Mouse (Mus musculus): ENCODE measurements around the gene Kcnk3.

Gene Kcnk3

DNA sequence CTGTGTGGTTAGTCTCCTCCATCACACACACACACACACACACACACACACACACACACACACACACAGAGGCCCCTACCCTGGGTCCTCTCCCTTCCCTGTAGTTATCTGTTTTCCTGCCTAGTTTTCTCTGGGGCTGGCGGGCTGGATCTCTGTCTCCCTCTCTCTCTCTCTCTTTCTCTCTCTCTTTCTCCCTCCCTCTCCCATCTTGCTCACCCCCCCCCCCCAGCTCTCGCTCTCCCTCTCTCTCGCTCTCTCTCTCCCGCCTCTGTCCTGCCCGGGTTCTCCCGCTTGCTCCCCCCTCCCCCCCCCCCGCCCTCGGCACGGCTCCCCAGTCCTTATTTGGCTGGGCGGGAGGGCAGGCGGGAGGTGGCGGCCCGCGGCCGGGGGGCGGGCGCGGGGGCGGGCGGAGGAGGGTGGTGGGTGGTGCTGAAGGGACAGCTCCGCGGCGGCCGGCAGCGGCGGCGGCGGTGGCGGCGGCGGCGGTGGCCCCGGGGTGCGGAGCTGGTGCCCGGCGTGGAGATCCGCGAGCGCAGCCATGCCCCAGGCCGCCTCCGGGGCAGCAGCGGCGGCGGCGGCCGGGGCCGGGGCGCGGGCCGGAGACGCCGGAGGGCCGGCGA is at the start of gene Kcnk3:
Kcnk3 (plus strand) TSS at position 490 of the 620 bp plus-strand sequence.
- DNase-seq (ENCODE audit: low read depth, low spot score), result peak; percentile 39

DNA sequence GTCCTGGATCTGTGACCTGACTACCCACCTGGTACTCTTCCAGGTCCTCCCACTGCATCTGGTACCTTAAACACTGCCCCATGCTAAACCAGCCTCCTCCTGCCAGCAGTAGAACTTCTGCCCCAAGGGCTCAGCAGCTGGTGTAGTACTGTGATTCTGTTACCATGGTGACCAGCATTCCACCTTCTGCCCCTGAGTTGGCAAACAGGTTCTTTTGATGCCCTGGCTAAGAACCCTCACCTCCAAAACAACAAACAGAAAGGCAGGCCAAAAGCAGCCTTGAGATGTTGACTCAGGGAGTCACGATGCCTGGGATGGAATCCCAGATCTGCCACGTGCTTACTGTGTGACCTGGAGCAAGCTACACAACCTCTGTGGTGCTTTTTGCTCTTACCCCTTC is 42.3 kb upstream of the Kcnk3 start, which contains the start of gene Cib4:
Cib4 (minus strand) TSS at position 139 of the 400 bp plus-strand sequence.
- no peak for DNase-seq (ENCODE audit: low read depth, low spot score)

DNA sequence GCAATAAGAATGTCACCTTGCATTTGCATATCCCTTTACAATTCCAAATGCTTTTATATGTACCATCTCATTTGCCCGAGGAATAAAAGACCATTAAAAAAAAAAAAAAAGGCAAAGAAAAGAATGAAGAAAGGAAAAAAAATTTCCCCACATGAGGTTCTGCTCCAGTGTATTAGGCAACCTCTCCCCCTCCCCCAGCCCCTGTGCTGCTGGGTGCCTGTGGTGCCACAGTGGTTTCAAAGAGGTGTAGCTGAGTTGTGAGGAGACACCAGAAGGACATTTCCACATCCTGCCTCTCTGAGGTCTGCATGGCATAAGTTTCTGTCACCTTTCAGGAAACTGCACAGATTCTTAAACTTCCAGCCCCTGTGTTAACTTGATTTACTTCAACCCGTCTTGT is 39.3 kb upstream of the Kcnk3 start:
- DNase-seq (ENCODE audit: low read depth, low spot score), result no peak

DNA sequence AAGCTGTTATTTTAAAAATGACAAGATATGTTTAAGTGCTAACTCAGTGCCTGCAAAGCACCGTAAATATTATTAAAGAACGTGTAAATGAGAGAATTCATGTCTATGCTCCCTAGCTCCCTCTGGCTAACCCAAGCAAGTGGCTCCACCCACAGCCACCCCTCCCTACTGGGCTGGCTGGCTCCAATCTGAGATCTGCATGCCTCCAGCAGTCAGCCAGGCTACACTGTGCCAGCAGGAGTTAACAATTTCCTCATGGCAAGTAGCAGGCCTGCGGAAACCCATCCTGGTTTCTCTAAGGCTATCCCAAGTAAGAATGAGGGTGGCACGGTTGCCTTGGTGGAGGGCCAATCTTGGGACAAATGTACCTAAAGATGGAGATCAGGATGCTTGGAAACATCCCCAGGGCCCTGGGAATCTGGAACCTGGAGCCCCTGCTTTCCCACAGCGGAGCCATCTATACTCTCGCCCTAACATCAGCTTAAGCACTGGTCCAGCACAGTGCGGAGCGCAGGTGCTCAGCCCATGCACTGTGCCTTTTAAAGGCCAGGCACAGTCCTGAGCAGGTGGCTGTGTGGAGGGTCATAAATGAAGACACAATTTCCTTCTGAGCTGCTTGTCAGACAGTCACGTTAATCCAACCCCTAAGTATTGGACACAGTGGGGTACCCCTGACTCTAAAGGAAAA is 37.5 kb upstream of the Kcnk3 start:
- DNase-seq (ENCODE audit: low read depth, low spot score), result no peak

DNA sequence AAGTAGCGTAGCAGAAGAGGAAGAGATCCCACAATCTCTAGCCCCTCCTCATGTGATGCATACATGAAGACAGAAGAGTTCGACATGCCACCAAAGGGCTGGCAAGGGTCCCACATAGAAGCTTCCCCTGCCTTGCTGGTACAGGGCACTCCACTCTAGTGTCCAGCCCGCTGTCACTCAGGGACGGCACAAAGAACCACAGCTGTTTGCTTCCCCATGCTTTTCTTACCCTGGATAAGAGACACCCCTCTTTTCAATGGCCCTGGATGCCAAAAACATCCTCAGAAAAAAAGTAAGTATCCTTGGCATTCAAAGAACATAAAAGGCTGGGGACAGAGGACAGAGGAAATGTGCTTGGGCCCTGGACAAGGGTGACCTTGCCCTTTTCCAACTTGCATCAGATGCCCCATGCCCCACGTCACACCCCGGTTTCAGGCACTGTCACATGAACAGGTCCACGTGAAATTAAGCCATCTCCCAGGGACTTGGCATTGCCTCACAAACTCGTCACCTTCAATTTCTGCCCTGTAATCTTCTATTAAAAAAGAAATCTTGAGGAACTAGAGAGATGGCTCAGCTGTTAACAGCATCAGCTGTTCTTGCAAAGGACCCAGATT is 36.8 kb upstream of the Kcnk3 start:
- DNase-seq (ENCODE audit: low read depth, low spot score), result no peak

DNA sequence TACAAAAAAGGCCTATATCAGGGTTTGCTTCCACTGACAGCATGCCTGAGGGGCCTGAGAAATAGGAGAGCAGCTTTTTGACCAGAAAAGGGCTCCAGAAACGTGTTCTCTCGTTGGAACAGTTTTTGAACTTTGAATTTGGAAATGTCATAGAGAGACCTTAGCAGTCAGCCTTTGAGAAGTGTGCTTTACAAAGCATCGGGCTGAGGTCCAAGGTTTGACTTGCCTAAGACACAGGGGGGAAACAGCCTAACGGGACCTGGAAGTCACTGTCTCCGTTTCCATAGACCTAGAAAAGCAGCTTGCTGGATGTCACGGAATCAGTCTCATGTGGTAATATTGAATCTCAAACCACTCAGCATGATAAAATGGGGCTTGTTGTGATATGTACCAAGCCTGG is 36.0 kb upstream of the Kcnk3 start:
- no peak for DNase-seq (ENCODE audit: low read depth, low spot score)

DNA sequence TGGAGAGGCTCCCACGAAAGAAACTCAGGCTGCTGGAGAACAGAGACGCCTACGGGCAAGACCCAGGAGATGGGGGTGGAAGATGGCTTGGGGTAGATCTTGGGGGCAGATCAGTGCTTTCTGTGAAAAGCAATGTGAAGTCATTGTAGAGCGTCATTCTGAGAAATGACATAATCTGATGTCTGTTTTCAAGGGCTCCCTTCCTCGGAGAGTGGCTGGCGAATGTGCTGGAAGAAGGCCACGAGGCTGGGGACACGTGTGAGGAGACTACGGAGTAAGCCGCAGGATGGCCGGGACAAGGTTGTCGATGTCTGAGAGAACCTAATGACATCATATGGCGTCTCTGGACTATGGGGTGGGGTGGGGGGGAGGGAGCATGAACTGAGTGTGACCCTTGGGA is 34.0 kb upstream of the Kcnk3 start:
- no peak for DNase-seq (ENCODE audit: low read depth, low spot score)

DNA sequence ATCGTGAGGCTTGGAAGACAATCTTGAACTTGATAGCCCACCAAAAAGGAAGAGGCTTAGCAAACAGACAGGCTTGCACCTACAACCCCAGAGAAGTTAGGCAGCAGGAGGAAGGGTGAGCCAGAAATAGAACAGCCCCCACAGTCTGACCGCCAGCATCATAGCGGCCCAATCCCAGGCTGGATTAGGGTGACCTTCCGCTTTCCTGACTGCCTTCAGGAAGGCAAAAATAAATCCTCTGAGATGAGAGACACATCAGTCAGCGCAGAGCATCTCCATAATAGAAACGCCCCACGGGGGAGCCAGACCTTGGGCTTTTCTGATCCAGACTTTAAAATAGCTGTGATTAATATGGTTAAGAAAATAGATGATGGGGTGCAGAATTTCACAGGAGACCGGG is 33.0 kb upstream of the Kcnk3 start:
- no peak for DNase-seq (ENCODE audit: low read depth, low spot score)

DNA sequence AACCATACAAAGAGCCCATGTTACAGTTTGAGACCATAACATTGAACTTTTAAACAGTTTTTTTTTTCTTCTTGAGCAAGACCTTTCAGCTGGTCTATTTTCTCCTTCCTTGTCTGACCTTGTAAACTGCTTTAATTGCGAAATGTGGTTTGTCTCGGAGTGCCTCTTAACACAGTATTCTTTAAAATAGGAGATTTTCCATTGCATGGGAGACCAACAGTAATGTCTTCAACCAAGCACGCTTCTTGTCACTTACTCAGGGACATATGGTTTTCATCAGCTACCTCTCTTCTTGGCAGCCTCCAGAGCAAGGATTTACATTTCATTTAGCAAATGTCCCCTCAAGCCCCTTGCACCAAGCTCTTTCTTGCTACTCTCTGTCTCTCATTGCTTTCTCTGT is 31.7 kb upstream of the Kcnk3 start:
- DNase-seq (ENCODE audit: low read depth, low spot score), result no peak

DNA sequence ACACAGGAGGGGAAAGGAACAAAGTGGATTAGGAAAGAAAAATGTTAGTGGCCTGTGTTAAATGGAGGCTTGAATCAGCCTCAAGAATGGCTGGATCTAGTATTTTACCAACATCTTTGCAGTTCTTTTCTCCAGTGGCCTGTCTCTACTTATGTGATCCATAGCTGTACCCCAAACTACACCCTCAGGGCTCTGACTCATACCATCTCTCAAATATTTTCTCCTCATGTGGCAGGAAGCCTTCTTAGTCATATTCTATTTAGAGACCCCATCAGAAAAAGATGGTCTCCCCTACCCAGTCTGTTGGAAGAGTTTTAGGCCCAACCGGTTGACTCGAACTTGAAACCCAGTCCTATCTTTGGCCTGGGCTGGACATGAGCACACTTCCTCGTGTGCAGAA is 28.5 kb upstream of the Kcnk3 start:
- no peak for DNase-seq (ENCODE audit: low read depth, low spot score)

DNA sequence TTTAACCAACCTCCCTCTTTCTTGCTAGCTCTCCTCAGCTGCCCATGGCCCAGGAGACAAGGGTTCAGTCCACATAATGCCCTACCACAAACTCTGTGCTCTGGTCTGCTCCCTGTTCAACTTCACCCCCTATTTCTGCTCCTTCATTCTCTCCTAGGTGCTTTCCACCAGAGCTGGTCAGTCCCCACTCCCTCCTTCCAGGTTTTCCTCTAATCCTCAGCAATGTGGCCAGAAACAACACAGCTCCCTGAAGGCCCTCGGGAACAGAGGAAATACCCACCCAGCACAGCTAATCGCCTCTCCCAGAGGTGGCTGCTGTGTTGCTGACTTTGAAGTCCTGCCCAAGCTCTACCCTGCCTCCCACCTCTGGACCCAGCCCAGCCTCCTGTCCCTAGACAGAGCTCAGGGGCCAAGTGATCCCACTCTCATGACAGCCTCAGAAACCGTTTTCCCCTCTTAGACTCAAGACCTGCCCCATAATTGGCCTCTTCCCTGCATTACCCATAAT is 27.9 kb upstream of the Kcnk3 start:
- DNase-seq (ENCODE audit: low read depth, low spot score), result no peak

DNA sequence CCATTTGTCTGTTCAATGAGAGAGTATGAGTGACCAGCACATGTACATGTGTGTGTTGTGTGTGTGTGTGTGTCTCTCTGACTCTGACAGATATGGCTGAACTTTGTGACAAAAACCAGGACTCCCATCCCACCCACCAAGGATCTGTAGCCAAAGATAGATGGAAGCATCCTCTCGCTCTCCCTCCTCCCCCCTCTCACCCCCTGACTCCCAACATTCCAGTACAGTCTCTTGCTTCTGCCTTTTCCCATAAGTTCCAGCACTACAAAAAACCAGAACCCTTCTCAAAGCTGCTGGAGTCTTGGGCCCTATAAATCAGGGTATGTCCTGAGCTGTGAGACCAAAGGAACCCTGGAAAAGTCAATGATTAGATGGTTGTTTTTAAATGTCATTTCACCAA is 19.5 kb upstream of the Kcnk3 start:
- DNase-seq (ENCODE audit: low read depth, low spot score), result no peak

DNA sequence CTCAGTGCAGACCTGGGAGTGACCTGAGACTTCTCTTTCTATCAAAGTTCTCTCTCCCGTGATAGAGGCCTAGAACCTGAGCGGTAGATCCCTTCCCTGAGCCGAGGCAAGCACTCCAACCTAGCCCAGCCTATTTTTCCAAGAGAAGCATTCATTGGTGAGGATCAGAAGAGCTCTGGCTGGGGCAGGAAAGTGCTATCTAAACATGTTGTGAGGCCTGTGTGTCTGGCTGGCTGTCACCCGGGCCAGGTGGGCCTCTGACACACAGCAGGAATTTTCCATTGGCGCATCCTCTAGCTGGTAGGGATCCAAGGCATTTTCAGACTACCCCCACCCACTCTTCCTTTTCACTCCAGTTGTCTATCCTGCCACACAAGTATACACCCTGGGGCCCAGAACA is 16.1 kb upstream of the Kcnk3 start:
- DNase-seq (ENCODE audit: low read depth, low spot score), result no peak

DNA sequence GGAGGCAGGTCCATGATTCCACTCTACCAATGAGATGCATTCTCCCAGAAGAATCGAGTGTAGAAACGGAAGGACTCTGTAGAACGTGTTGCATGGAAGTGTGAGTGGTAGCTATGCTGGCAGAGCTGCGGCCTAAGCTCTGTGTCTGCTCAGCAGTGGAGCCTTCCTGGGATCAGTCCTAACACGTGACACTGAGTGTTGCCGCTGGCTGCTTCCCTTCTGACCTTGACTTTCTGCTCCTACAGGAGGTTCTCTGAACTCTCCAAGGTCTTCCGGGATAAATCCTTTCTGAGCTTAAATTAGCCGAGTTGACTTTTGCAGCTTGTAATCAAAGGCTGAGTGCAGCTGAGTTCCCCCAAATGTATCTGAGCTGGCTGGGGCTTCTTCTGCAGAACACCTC is 13.6 kb upstream of the Kcnk3 start:
- DNase-seq (ENCODE audit: low read depth, low spot score), result no peak

DNA sequence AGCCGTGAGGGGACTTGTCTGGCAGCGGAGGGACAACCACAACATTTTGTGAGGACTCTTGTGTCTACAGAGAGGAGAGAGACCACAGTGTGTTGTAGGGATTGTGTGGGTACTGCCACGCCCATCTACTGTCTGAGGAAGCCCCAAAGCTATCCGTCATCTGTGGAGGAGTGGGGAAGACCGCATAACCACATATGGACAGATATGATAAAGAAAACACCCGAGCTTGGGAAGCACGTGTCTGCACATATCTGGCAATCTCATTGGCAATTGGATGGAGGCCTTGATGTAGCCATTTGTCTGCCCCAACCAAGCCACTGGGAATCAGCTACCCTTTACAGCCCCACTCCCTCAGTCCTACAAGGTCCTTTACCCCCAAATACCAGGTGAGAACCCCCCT is 11.7 kb upstream of the Kcnk3 start:
- no peak for DNase-seq (ENCODE audit: low read depth, low spot score)

DNA sequence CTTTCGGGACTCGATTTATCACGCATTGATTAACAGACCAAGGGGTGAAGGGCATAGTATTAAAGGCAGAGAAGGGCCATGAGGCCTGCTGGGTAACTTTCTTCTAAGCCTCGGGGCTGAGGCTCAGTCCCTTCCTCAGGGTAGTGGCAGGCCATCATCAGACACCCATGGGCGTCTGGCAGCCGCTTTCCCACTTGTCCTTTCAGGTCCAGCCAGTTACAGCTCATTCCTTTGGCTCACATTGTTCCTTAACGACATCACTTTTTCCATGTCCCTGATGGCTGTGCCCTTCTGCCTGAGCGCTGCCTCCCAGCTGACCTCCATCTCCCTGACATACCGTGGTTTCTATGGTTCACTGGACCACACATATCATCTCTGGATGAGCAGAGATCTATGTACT is 10.7 kb upstream of the Kcnk3 start:
- no peak for DNase-seq (ENCODE audit: low read depth, low spot score)

DNA sequence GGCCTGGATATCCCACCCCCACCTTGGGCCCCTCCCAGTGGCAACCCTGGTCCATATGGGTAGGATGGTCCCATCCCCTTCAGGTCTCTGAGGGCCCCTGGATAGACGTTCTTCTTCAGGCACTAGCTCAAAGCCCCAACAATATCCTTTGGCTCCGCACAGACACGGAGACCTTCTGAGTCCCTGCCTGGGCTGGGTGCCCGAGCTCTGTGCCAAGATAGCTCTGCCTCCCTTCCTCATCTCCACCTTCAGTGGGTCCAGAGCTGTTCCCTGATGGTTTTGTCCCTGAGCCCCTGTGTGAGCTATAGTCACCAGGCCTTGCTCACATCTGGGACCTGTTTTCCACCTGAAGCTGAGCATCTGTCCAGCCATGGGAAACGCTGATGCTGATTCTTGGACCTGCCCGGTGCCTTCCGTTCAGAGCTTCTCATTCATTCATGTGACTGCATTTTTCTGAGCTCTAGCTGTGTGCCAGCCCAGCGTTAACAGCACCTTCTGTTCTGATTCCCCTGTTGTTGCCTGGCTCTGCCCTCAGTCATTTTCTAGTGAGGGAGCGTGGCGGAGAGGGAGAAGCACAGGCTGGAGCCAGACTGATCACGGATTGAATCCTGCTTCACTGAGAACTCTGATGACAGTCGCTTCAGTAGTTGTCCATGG is 10.2 kb upstream of the Kcnk3 start:
- DNase-seq (ENCODE audit: low read depth, low spot score), result no peak

DNA sequence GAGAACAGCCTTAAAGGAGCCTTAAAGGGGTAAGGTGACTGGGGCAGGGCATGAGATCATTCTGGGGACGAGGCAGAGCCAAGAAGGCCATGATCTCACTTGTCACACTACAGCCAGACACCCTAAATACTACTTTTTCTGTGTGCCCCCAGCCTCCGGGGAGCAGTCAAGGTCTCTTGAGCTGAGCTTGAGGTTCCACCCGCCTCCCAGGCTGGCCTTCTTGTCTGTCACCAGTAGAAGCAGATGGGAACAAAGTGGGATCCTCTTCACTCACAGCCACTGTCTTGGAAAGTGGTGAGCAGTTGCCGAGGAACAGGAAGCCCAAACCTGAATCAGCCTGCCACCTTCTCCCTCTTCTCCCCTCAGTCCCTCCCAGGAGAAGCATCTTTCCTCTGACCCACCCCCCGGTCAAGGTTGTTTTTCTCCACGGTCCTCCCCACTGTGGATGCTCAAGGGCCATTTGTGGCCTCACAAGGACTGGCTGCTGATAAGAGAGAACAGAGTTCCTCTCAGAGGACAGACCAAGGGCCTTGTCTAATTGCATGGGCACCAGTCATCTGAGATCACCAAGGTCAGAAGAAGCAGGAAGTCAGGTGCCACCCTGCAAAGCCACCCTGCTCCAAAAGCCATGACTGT is 9.4 kb upstream of the Kcnk3 start:
- DNase-seq (ENCODE audit: low read depth, low spot score), result no peak

DNA sequence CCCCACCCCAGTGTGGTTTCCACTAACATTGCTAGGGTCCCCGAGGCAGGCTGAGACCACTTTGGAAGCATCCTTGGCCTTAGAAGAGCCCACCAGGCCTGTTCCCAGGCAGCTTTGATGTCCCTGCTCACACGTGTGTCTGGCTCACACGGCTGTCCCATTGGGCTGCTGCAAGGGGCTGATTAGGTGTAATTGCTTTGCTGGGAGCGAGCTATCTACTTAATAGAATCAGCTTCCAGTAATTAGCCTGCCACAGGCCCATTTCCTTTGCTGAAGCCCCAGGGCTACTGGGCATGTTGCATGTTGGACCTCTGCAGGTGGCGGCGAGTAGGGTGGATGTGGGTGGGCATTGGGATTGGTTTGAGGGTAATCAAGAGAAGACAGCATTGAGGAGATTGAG is 7.2 kb upstream of the Kcnk3 start:
- DNase-seq (ENCODE audit: low read depth, low spot score), result no peak

DNA sequence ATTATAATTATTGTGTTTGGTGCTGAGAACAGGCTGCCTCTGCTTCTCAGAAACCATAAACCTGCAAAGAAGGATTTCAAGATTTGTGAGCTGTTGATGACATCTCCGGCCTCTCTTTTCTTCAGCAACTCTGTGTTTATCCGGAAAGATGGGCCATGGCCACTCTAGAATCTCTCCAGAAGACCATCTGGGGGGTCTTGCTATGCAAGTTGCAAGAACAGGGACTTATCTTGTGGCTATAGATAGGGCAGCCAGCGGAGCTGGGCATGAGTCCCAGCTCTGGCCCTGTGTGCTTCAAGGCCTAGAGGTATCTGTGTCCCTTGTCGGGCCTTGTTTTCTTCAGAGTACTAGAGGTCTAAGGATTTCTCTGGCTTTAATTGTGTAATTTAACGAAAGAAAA is 6.0 kb upstream of the Kcnk3 start:
- no peak for DNase-seq (ENCODE audit: low read depth, low spot score)

DNA sequence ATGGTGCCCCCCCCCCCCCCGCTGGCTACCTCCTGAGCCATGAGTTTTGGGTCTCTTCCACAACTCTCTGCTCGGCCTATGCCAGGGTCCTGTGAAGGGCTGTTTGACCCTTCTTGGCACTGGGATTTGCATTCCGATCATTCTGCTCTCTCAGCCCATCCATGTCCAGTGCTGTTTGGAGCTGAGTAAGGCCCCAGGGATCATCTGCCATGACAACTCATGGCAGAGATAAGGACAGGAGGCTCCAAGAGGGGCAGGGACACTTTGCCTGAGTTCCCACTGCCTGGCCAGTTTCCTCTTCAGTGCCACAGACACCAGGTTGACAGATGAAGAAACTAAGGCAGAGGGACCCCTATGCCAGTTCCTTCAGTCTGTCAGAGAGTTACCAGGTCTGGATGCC is 1.4 kb upstream of the Kcnk3 start:
- no peak for DNase-seq (ENCODE audit: low read depth, low spot score)

DNA sequence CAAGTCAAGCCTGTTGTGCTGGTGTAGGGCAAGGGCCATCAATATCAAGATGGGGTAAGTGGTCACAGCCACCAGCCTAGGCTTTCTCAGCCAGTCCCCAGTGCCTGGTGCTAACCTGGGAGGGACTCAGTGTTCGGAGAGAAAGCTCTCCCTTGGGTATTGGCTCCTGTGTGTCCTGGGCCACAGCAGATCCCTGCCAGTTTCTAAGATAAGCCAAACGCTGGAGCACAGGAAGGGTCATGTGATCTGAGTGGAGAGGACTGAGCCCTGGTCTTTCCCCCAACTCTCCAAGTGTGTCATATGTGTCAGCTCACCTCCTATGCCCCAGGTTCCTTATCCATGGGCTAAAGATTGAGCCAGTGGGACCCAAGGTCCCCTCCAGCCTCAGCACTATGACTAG is 869 bp upstream of the Kcnk3 start:
- no peak for DNase-seq (ENCODE audit: low read depth, low spot score)

Data from retina, postnatal 7 days (tissue).